Mouse (Mus musculus) skeletal muscle tissue, adult 2 months (tissue): ENCODE measurements at regions not wholly inside any gene's neighbourhood (a gene's known extent, or its start where the extent isn't known, plus 50 kb on each side); places are given as distances from the start of the nearest gene placed in this dataset.

Source experiments
- DNase-seq: peaks from one replicate; pipeline ENCODE4 v3.0.0-alpha.2; 2012; ENCODE audit warnings: low read depth, low spot score

DNA sequence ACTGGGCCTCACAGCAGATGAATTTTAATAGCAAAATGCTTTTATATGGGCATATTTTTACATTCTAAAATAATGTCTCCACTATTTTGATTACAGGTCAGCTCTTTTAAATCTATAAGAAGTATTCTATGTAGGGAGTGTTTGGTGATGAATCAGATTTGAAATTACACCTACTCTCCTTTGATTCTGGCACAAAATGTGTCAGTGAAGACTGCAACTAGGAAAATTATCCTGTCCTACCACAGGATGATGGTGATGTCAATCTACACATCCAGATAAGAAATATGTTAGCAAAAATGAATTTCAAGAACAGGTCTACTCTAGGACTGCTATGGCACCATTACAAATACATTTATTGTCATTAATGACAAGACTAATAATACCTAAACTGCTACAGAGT is 60.9 kb upstream of the Acyp2 start:
- no peak for DNase-seq

DNA sequence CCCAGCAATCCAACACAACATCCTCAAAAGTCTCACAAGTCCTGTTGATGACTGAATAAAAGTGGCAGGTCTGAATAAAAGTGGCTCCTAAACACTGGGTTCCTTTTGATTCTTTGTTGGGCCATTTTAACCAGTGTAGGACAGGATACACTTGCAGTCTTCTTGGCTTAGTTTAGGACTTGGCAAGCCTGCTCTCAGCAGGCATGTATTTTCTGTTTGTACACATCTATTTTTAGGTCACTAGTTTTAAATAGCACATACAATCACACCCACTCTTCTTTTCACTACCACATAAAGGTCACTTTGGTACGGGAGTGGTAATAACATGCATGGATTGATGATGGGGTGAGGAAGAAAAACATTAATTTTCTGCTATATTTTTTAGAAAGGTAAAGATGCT is 50.7 kb upstream of the Psme4 start:
- peak; percentile 81 for DNase-seq
